In the genomic region with DNA sequence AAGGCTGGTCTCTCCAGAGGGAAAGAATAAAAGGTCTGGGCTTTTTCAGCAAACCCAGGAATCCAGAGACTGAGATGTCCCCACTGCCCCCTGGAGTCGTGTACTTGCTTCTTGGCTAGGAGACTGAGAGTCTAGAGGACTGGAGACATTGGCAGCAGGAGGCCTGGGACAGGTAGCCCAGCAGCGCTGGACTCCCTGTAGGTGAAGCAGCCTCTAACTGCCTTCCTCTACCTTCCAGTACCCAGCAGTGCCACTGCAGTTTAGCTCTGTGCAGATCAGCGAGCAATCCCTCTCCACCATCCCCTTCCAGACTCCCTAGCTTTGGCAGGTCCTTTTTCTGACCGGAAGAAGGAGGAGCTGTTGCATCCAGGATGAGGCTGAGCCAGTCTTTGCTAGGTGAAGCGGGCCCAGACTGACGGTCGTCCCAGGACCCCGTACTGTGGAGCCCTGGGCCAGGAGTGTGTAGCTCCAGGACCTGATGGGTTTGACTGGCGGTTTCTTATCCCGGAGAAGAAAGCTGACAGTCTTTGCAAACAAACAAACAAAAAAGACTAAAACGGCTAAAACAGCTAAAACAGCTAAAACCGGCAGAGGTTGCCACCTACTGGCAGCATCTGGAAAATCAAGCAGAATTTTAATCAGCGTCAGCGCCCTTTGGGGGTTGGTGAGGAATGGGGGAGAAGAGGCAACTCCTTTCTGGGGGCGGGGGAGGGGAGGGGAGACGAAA, we compare ENCODE assay signal across 8 mouse cellular contexts. TPM values are rescaled to one million over a fixed set of nuclear protein-coding genes. Genes with fewer than 3 reads are reported as not detected.
DNase-seq lines count a peak whose midpoint lies in the region; ATAC-seq and TF ChIP-seq lines count a peak whose summit lies in the region.

No protein-coding gene starts in this region.

- peak overlapping the region; percentile 37 for H3K4me3 ChIP-seq in bone marrow, adult 2 months (replicated peaks; ENCODE audit: control insufficient read depth, low read depth, low read length)
- H3K4me3 ChIP-seq in embryonic facial prominence, embryonic 14.5 days (ENCODE audit: low read depth, low read length) = peak overlapping the region; percentile 47
- H3K4me3 ChIP-seq in heart, embryonic 10.5 days = peak overlapping the region; percentile 65
- H3K4me3 ChIP-seq in kidney, embryonic 14.5 days (ENCODE audit: low read length) = peak overlapping the region; percentile 43
- H3K4me3 ChIP-seq in limb, embryonic 15.5 days = peak overlapping the region; percentile 48
- H3K4me3 ChIP-seq in midbrain, postnatal 0 days (ENCODE audit: low read depth, low read length) = peak overlapping the region; percentile 44

- DNase-seq in B cell, adult 2 months = peak; percentile 57 to 60
- peak; percentile 69 for DNase-seq in embryonic facial prominence, embryonic 14.5 days (ENCODE audit: low spot score)
- peak; percentile 77 for DNase-seq in heart, embryonic 10.5 days (ENCODE audit: low spot score)
- peak; percentile 73 for DNase-seq in midbrain, postnatal 0 days (ENCODE audit: low spot score)
- DNase-seq in splenic B cell, adult 2 months (ENCODE audit: low read depth, low spot score) = peak; percentile 65

- H3K9me3 ChIP-seq in embryonic facial prominence, embryonic 14.5 days (ENCODE audit: control insufficient read depth, low read length) = no peaks in the 10 kb centered on the region
- H3K9me3 ChIP-seq in heart, embryonic 10.5 days = no peaks in the 10 kb centered on the region
- H3K9me3 ChIP-seq in kidney, embryonic 14.5 days (ENCODE audit: control insufficient read depth, low read length) = no peaks in the 10 kb centered on the region
- no peaks in the 10 kb centered on the region for H3K9me3 ChIP-seq in limb, embryonic 15.5 days
- H3K9me3 ChIP-seq in midbrain, postnatal 0 days (ENCODE audit: low read length) = no peaks in the 10 kb centered on the region

- no peak for TF ChIP-seq POLR2A in bone marrow, adult 2 months (IDR thresholded peaks at IDR 0.05; ENCODE audit: borderline replicate concordance, control insufficient read depth, low read depth, low read length)

- peaks cover under 1% of the 10 kb centered on the region for H3K4me1 ChIP-seq in bone marrow, adult 2 months (ENCODE audit: control insufficient read depth, insufficient read depth, low read length)
- no peaks in the 10 kb centered on the region for H3K4me1 ChIP-seq in embryonic facial prominence, embryonic 14.5 days (ENCODE audit: control insufficient read depth, insufficient read depth, low read length)
- peaks cover 6% of the 10 kb centered on the region for H3K4me1 ChIP-seq in heart, embryonic 10.5 days
- no peaks in the 10 kb centered on the region for H3K4me1 ChIP-seq in kidney, embryonic 14.5 days (ENCODE audit: control insufficient read depth, insufficient read depth, low read length)
- peaks cover 4% of the 10 kb centered on the region for H3K4me1 ChIP-seq in limb, embryonic 15.5 days
- no peaks in the 10 kb centered on the region for H3K4me1 ChIP-seq in midbrain, postnatal 0 days (ENCODE audit: insufficient read depth, low read length)

- H3K36me3 ChIP-seq in embryonic facial prominence, embryonic 14.5 days (ENCODE audit: control insufficient read depth, insufficient read depth, low read length) = no peaks in the 10 kb centered on the region
- H3K36me3 ChIP-seq in heart, embryonic 10.5 days = no peaks in the 10 kb centered on the region
- H3K36me3 ChIP-seq in kidney, embryonic 14.5 days (ENCODE audit: control insufficient read depth, insufficient read depth, low read length) = no peaks in the 10 kb centered on the region
- no peaks in the 10 kb centered on the region for H3K36me3 ChIP-seq in limb, embryonic 15.5 days
- H3K36me3 ChIP-seq in midbrain, postnatal 0 days (ENCODE audit: insufficient read depth, low read length) = no peaks in the 10 kb centered on the region
- no peaks in the 10 kb centered on the region for H3K36me3 ChIP-seq in splenic B cell, adult 2 months (ENCODE audit: control insufficient read depth, insufficient read depth, low read length, poor library complexity, severe bottlenecking)

- TF ChIP-seq CTCF in bone marrow, adult 2 months (IDR thresholded peaks at IDR 0.05; ENCODE audit: control insufficient read depth, insufficient read depth, low read length) = 0 out of 2 replicates have a peak, but pooled peaks have one; percentile 20
- TF ChIP-seq CTCF in midbrain, postnatal 0 days (IDR thresholded peaks at IDR 0.05) = peak; percentile 81

- ATAC-seq in embryonic facial prominence, embryonic 14.5 days (ENCODE audit: low read depth) = peak; percentile 90
- ATAC-seq in kidney, embryonic 14.5 days (ENCODE audit: low FRiP score, low TSS enrichment) = peak; percentile 95
- peak; percentile 65; the same call in 1 of the 2 replicates for ATAC-seq in limb, embryonic 15.5 days (ENCODE audit: insufficient number of reproducible peaks, low FRiP score, low TSS enrichment, low read depth)
- ATAC-seq in midbrain, postnatal 0 days (ENCODE audit: low FRiP score) = peak; percentile 89

- 5% methylated on average over 16 of the region's 16 CpGs for WGBS in bone marrow, adult 2 months
- WGBS in embryonic facial prominence, embryonic 14.5 days = 2% methylated on average over 16 of the region's 16 CpGs
- 2% methylated on average over 16 of the region's 16 CpGs for WGBS in heart, embryonic 10.5 days
- 2% methylated on average over 16 of the region's 16 CpGs for WGBS in kidney, embryonic 14.5 days
- under 1% methylated on average over 16 of the region's 16 CpGs for WGBS in limb, embryonic 15.5 days
- under 1% methylated on average over 16 of the region's 16 CpGs for WGBS in midbrain, postnatal 0 days

- H3K9ac ChIP-seq in embryonic facial prominence, embryonic 14.5 days (ENCODE audit: low read depth, low read length) = peak overlapping the region; percentile 67
- peak overlapping the region; percentile 53 for H3K9ac ChIP-seq in kidney, embryonic 14.5 days (ENCODE audit: low read depth, low read length)
- peak overlapping the region; percentile 41; the same call in 1 of the 2 replicates for H3K9ac ChIP-seq in limb, embryonic 15.5 days
- H3K9ac ChIP-seq in midbrain, postnatal 0 days (replicated peaks; ENCODE audit: low read length, poor library complexity, severe bottlenecking) = peak overlapping the region; percentile 70

- no peaks in the 10 kb centered on the region for H3K27me3 ChIP-seq in embryonic facial prominence, embryonic 14.5 days (replicated peaks; ENCODE audit: control insufficient read depth, insufficient read depth, low read length)
- peaks cover 3% of the 10 kb centered on the region; the same call in 1 of the 2 replicates for H3K27me3 ChIP-seq in heart, embryonic 10.5 days (ENCODE audit: insufficient read depth, poor library complexity, severe bottlenecking)
- no peaks in the 10 kb centered on the region for H3K27me3 ChIP-seq in kidney, embryonic 14.5 days (ENCODE audit: control insufficient read depth, insufficient read depth, low read length)
- H3K27me3 ChIP-seq in limb, embryonic 15.5 days = no peaks in the 10 kb centered on the region
- no peaks in the 10 kb centered on the region; the same call in 1 of the 2 replicates for H3K27me3 ChIP-seq in midbrain, postnatal 0 days (ENCODE audit: insufficient read depth, low read length)
- no peaks in the 10 kb centered on the region for H3K27me3 ChIP-seq in splenic B cell, adult 2 months (ENCODE audit: control insufficient read depth, insufficient read depth, low read length, poor library complexity, severe bottlenecking)

- H3K27ac ChIP-seq in bone marrow, adult 2 months (ENCODE audit: control insufficient read depth, insufficient read depth, low read depth, low read length, poor library complexity) = no peak overlapping the region
- H3K27ac ChIP-seq in embryonic facial prominence, embryonic 14.5 days (replicated peaks; ENCODE audit: low read depth, low read length) = no peak overlapping the region
- peak overlapping the region; percentile 78 for H3K27ac ChIP-seq in heart, embryonic 10.5 days
- H3K27ac ChIP-seq in kidney, embryonic 14.5 days (ENCODE audit: low read depth, low read length) = peak overlapping the region; percentile 63
- H3K27ac ChIP-seq in limb, embryonic 15.5 days = no peak overlapping the region
- H3K27ac ChIP-seq in midbrain, postnatal 0 days (ENCODE audit: low read depth, low read length) = peak overlapping the region; percentile 84

- H3K4me2 ChIP-seq in embryonic facial prominence, embryonic 14.5 days (ENCODE audit: low read depth, low read length) = peak overlapping the region; percentile 58
- peak overlapping the region; percentile 50 for H3K4me2 ChIP-seq in kidney, embryonic 14.5 days (replicated peaks; ENCODE audit: low read depth, low read length)
- H3K4me2 ChIP-seq in limb, embryonic 15.5 days = peak overlapping the region; percentile 52
- H3K4me2 ChIP-seq in midbrain, postnatal 0 days (ENCODE audit: low read depth, low read length, poor library complexity, severe bottlenecking) = peak overlapping the region; percentile 58

RNA-seq across cellular contexts. Expression of a gene that starts 32.7 kb away (rescaled TPM):
- 18.8 and 26.4 TPM in 2 replicates for polyA plus RNA-seq in bone marrow, adult 2 months (2011; ENCODE audit: insufficient read depth, insufficient read length, low replicate concordance, missing spikeins)
- polyA plus RNA-seq in embryonic facial prominence, embryonic 14.5 days (2014; fragmentation: Nextera tagmentation; extraction: Ambion mirVana) = 7.6 and 8.0 TPM in 2 replicates
- polyA plus RNA-seq in heart, embryonic 10.5 days (2016; fragmentation: Nextera tagmentation; extraction: Ambion mirVana) = 9.5 and 10.0 TPM in 2 replicates
- 8.1 and 10.0 TPM in 2 replicates for polyA plus RNA-seq in kidney, embryonic 14.5 days (2014; fragmentation: Nextera tagmentation; extraction: Ambion mirVana)
- polyA plus RNA-seq in limb, embryonic 15.5 days (2015; fragmentation: Nextera tagmentation; extraction: Ambion mirVana) = 5.2 and 5.7 TPM in 2 replicates
- 60.2 and 61.3 TPM in 2 replicates for total RNA-seq in midbrain, postnatal 0 days (2014; rRNA removed)
- polyA plus RNA-seq in midbrain, postnatal 0 days (2015; fragmentation: Nextera tagmentation; extraction: Ambion mirVana) = 12.3 and 14.9 TPM in 2 replicates

Comparison
In these comparisons a context has a peak if more than half of its experiments do, and no peak if none do; other contexts are left out.
1. H3K27ac ChIP-seq: peak in heart, embryonic 10.5 days (single experiment), kidney, embryonic 14.5 days (single experiment) and midbrain, postnatal 0 days (single experiment); none in bone marrow, adult 2 months (single experiment), embryonic facial prominence, embryonic 14.5 days (single experiment) and limb, embryonic 15.5 days (single experiment).
2. Peak in every context shown above with its lines, with median percentiles within 50 percentile points of each other: DNase-seq, H3K4me3 ChIP-seq, ATAC-seq, H3K4me2 ChIP-seq and H3K9ac ChIP-seq.